ENCODE assay signal across 7 mouse cellular contexts in the genomic region with DNA sequence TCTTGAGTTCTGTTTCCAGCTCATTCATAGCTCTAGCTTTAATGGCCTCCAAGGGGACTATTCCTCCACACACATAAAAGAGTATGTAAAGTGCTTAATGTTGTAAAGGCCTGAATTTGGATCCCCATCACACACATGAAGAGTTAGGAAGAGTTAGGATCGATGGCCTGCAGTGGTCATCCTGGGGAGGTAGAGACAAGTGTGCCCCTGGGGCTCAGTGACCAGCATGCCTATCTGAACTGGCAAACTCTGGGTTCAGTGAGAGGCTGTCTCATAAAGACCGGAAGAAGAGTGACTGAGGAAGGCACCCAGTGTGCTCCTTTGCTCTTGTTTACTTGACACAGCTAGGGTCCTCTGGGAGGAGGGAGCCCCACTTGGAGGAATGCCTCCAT. TPM values are rescaled to one million over a fixed set of nuclear protein-coding genes. Genes with fewer than 3 reads are reported as not detected.
DNase-seq lines count a peak whose midpoint lies in the region; ATAC-seq and TF ChIP-seq lines count a peak whose summit lies in the region.

No protein-coding gene starts in this region.

- H3K9me3 ChIP-seq in lung, embryonic 14.5 days (ENCODE audit: low read depth, low read length) = no peaks in the 10 kb centered on the region
- H3K9me3 ChIP-seq in embryonic facial prominence, embryonic 15.5 days (replicated peaks) = no peaks in the 10 kb centered on the region
- H3K9me3 ChIP-seq in limb, embryonic 12.5 days = no peaks in the 10 kb centered on the region
- no peaks in the 10 kb centered on the region for H3K9me3 ChIP-seq in stomach, embryonic 15.5 days

- no peaks in the 10 kb centered on the region for H3K4me1 ChIP-seq in lung, embryonic 14.5 days (ENCODE audit: insufficient read depth)
- H3K4me1 ChIP-seq in embryonic facial prominence, embryonic 15.5 days = peaks cover 23% of the 10 kb centered on the region
- H3K4me1 ChIP-seq in limb, embryonic 12.5 days (replicated peaks) = peaks cover 19% of the 10 kb centered on the region
- peaks cover 23% of the 10 kb centered on the region; the same call in 1 of the 2 replicates for H3K4me1 ChIP-seq in stomach, embryonic 15.5 days

- H3K27me3 ChIP-seq in lung, embryonic 14.5 days (ENCODE audit: insufficient read depth, low read length) = no peaks in the 10 kb centered on the region
- H3K27me3 ChIP-seq in embryonic facial prominence, embryonic 15.5 days = no peaks in the 10 kb centered on the region
- no peaks in the 10 kb centered on the region for H3K27me3 ChIP-seq in limb, embryonic 12.5 days
- H3K27me3 ChIP-seq in stomach, embryonic 15.5 days (replicated peaks) = no peaks in the 10 kb centered on the region

- ATAC-seq in lung, embryonic 14.5 days (ENCODE audit: insufficient read depth) = no peak
- no peak for ATAC-seq in embryonic facial prominence, embryonic 15.5 days (ENCODE audit: insufficient number of reproducible peaks, low FRiP score, low TSS enrichment, low read depth)
- ATAC-seq in limb, embryonic 12.5 days (ENCODE audit: insufficient number of reproducible peaks, insufficient read depth, low FRiP score, low TSS enrichment, low read depth) = no peak
- no peak for ATAC-seq in stomach, embryonic 15.5 days (ENCODE audit: insufficient read depth, low FRiP score, low read depth)

- no peak for TF ChIP-seq CTCF in lung, embryonic 14.5 days (IDR thresholded peaks at IDR 0.05; ENCODE audit: low read depth)

- H3K27ac ChIP-seq in lung, embryonic 14.5 days (ENCODE audit: low read depth) = no peak overlapping the region
- H3K27ac ChIP-seq in embryonic facial prominence, embryonic 15.5 days (replicated peaks) = no peak overlapping the region; the same call in 1 of the 2 replicates
- H3K27ac ChIP-seq in limb, embryonic 12.5 days = no peak overlapping the region
- 0 out of 2 replicates have a peak overlapping the region, but pooled peaks have one; percentile 31 for H3K27ac ChIP-seq in stomach, embryonic 15.5 days

- peaks cover 32% of the 10 kb centered on the region for H3K36me3 ChIP-seq in lung, embryonic 14.5 days (ENCODE audit: insufficient read depth)
- H3K36me3 ChIP-seq in embryonic facial prominence, embryonic 15.5 days = peaks cover 31% of the 10 kb centered on the region
- peaks cover 32% of the 10 kb centered on the region for H3K36me3 ChIP-seq in limb, embryonic 12.5 days
- peaks cover 25% of the 10 kb centered on the region for H3K36me3 ChIP-seq in stomach, embryonic 15.5 days

- peak overlapping the region; percentile 96 for H3K4me2 ChIP-seq in lung, embryonic 14.5 days
- peak overlapping the region; percentile 81 for H3K4me2 ChIP-seq in embryonic facial prominence, embryonic 15.5 days (replicated peaks)
- H3K4me2 ChIP-seq in limb, embryonic 12.5 days = peak overlapping the region; percentile 93
- peak overlapping the region; percentile 82 for H3K4me2 ChIP-seq in stomach, embryonic 15.5 days

- peak overlapping the region; percentile 93; the same call in 1 of the 2 replicates for H3K9ac ChIP-seq in lung, embryonic 14.5 days
- peak overlapping the region; percentile 43; the same call in 1 of the 2 replicates for H3K9ac ChIP-seq in embryonic facial prominence, embryonic 15.5 days
- H3K9ac ChIP-seq in limb, embryonic 12.5 days (replicated peaks) = no peak overlapping the region
- no peak overlapping the region for H3K9ac ChIP-seq in stomach, embryonic 15.5 days

- no peak for DNase-seq in lung, embryonic 14.5 days
- no peak for DNase-seq in lung, postnatal 25 days (ENCODE audit: low spot score)
- DNase-seq in layer of hippocampus, adult 8-10 months (ENCODE audit: low spot score in 2 of 2) = no peak
- no peak for DNase-seq in adrenal gland, postnatal 14 days

- WGBS in lung, embryonic 14.5 days = 54% methylated on average over 2 of the region's 2 CpGs
- WGBS in embryonic facial prominence, embryonic 15.5 days = 31% methylated on average over 2 of the region's 2 CpGs
- 47% methylated on average over 2 of the region's 2 CpGs for WGBS in limb, embryonic 12.5 days
- WGBS in stomach, embryonic 15.5 days = 49% methylated on average over 2 of the region's 2 CpGs

- peak overlapping the region; percentile 87 for H3K4me3 ChIP-seq in lung, embryonic 14.5 days (ENCODE audit: low read depth, low read length)
- H3K4me3 ChIP-seq in embryonic facial prominence, embryonic 15.5 days (replicated peaks) = peak overlapping the region; percentile 91
- peak overlapping the region; percentile 97 for H3K4me3 ChIP-seq in limb, embryonic 12.5 days (replicated peaks)
- peak overlapping the region; percentile 96 for H3K4me3 ChIP-seq in stomach, embryonic 15.5 days (replicated peaks)

RNA-seq across cellular contexts. Expression of a gene that starts 0.9 kb away (rescaled TPM):
- 1,001 and 1,027 TPM in 2 replicates for polyA plus RNA-seq in lung, embryonic 14.5 days (2014; fragmentation: Nextera tagmentation; extraction: Ambion mirVana)
- 799 and 857 TPM in 2 replicates for polyA plus RNA-seq in embryonic facial prominence, embryonic 15.5 days (2015; fragmentation: Nextera tagmentation; extraction: Ambion mirVana)
- 805 and 832 TPM in 2 replicates for polyA plus RNA-seq in limb, embryonic 12.5 days (2016; fragmentation: Nextera tagmentation; extraction: Ambion mirVana)
- polyA plus RNA-seq in stomach, embryonic 15.5 days (2015; fragmentation: Nextera tagmentation; extraction: Ambion mirVana) = 694 and 820 TPM in 2 replicates
- total RNA-seq in layer of hippocampus, adult 8-10 months (2022) = 100 to 1,000 TPM; 289 to 388 (median 323) TPM
- total RNA-seq in adrenal gland, postnatal 14 days (2021) = 552 and 628 TPM in 2 replicates

RNA-seq across cellular contexts. Expression of a gene that starts 30.7 kb away (rescaled TPM):
- polyA plus RNA-seq in lung, embryonic 14.5 days (2014; fragmentation: Nextera tagmentation; extraction: Ambion mirVana) = 14.9 TPM in 2 replicates
- polyA plus RNA-seq in embryonic facial prominence, embryonic 15.5 days (2015; fragmentation: Nextera tagmentation; extraction: Ambion mirVana) = 6.6 and 7.7 TPM in 2 replicates
- 0.26 and 0.29 TPM in 2 replicates for polyA plus RNA-seq in limb, embryonic 12.5 days (2016; fragmentation: Nextera tagmentation; extraction: Ambion mirVana)
- polyA plus RNA-seq in stomach, embryonic 15.5 days (2015; fragmentation: Nextera tagmentation; extraction: Ambion mirVana) = 5.5 and 5.7 TPM in 2 replicates
- total RNA-seq in layer of hippocampus, adult 8-10 months (2022) = 1 to 10 TPM; 7.1 to 9.9 (median 8.4) TPM
- total RNA-seq in adrenal gland, postnatal 14 days (2021) = 0.30 and 0.86 TPM in 2 replicates

Comparison
In these comparisons a context has a peak if more than half of its experiments do, and no peak if none do; other contexts are left out.
1. H3K9ac ChIP-seq: peak in lung, embryonic 14.5 days (single experiment) and embryonic facial prominence, embryonic 15.5 days (single experiment); none in limb, embryonic 12.5 days (single experiment) and stomach, embryonic 15.5 days (single experiment).
2. Peak in every context shown above with its lines, with median percentiles within 50 percentile points of each other: H3K4me2 ChIP-seq and H3K4me3 ChIP-seq.